Mouse (Mus musculus) liver, embryonic 13.5 days (tissue): ENCODE measurements around the gene Uvrag. TPM values are rescaled to one million over a fixed set of nuclear protein-coding genes. Genes with fewer than 3 reads are reported as not detected.

Experiments
- ATAC-seq: fragments of 200-750 bp; cut with Nextera tagmentation; 2 replicates; pipeline ENCODE4 v1.8.0; 2017; ENCODE audit warnings: low read depth, mild to moderate bottlenecking, moderate number of reproducible peaks, moderate library complexity
- DNase-seq: peaks from one replicate; pipeline ENCODE4 v3.0.0; 2022
- H3K27ac ChIP-seq: fragments of 300-500 bp; sonication (generic); 2 replicates; pipeline ENCODE4 v1.5.1; 2015; ENCODE audit warnings: moderate library complexity, mild to moderate bottlenecking, inconsistent platforms
- H3K27me3 ChIP-seq: fragments of 300-500 bp; sonication (generic); 2 replicates; pipeline ENCODE4 v1.6.1; 2015; ENCODE audit warnings: mild to moderate bottlenecking, inconsistent platforms
- H3K36me3 ChIP-seq: fragments of 300-500 bp; sonication (generic); 2 replicates; pipeline ENCODE4 v1.6.1; 2015; ENCODE audit warnings: mild to moderate bottlenecking, inconsistent platforms
- H3K4me1 ChIP-seq: fragments of 300-500 bp; sonication (generic); replicated peaks from 2 replicates; pipeline ENCODE4 v1.6.1; 2015; ENCODE audit warnings: inconsistent platforms
- H3K4me2 ChIP-seq: fragments of 300-500 bp; sonication (generic); 2 replicates; pipeline ENCODE4 v1.6.1; 2015; ENCODE audit warnings: inconsistent platforms, mild to moderate bottlenecking, moderate library complexity
- H3K4me3 ChIP-seq: fragments of 300-500 bp; sonication (generic); replicated peaks from 2 replicates; pipeline ENCODE4 v1.5.1; 2015; ENCODE audit warnings: mild to moderate bottlenecking, inconsistent platforms
- H3K9ac ChIP-seq: fragments of 300-500 bp; sonication (generic); 2 replicates; pipeline ENCODE4 v1.6.1; 2015; ENCODE audit warnings: mild to moderate bottlenecking, inconsistent platforms
- H3K9me3 ChIP-seq: fragments of 300-500 bp; sonication (generic); replicated peaks from 2 replicates; pipeline ENCODE4 v1.6.1; 2016; ENCODE audit warnings: inconsistent platforms
- WGBS: fragments of 180-500 bp; shearing (Covaris S2); methylation state at CpG from one replicate; pipeline ENCODE4 v1.1.7; 2015; ENCODE audit not compliant: insufficient replicate concordance; 5-methylcytosine and 5-hydroxymethylcytosine counted together
- polyA plus RNA-seq: library from polyadenylated mRNA; unstranded; fragments of >200 nt; fragmentation: Nextera tagmentation; extraction: Ambion mirVana; gene quantifications from 2 replicates; pipeline ENCODE4 v1.2.1, GENCODE M21; 2015

Gene Uvrag
- polyA plus RNA-seq, 1 experiment from 2014 or later: 8.9 TPM

GRCm38 (mm10) chr7:99139841-99140491 lies 975 bp downstream of the Uvrag start:
- Histone ChIP-seq H3K4me1 (peaks cover 33% of the 10 kb centered on the region), H3K9me3 (no peaks in the 10 kb centered on the region), H3K4me3 (peak overlapping the region; percentile 99), H3K36me3 (peaks cover 12% of the 10 kb centered on the region; the same call in 1 of the 2 replicates), H3K27me3 (0 out of 2 replicates have a peak, but pooled peaks cover 3% of the 10 kb centered on the region), H3K9ac (peak overlapping the region; percentile 94), H3K27ac (peak overlapping the region; percentile 82), H3K4me2 (peak overlapping the region; percentile 94)
- 1% methylated on average over 13 of the region's 13 CpGs for WGBS
- DNase-seq: no peak
- ATAC-seq: no peak

GRCm38 (mm10) chr7:99137541-99137940 lies 3.4 kb downstream of the Uvrag start:
- Histone ChIP-seq H3K9ac (no peak overlapping the region), H3K36me3 (peaks cover 12% of the 10 kb centered on the region; the same call in 1 of the 2 replicates), H3K4me3 (no peak overlapping the region), H3K4me1 (peaks cover 33% of the 10 kb centered on the region), H3K4me2 (no peak overlapping the region), H3K9me3 (no peaks in the 10 kb centered on the region), H3K27ac (no peak overlapping the region), H3K27me3 (no peaks in the 10 kb centered on the region)
- DNase-seq (no peak), ATAC-seq (no peak)
- WGBS: 85% methylated on average over 4 of the region's 4 CpGs

GRCm38 (mm10) chr7:99136789-99137188 lies 4.2 kb downstream of the Uvrag start:
- ATAC-seq (no peak), DNase-seq (no peak)
- 73% methylated on average over 6 of the region's 6 CpGs for WGBS
- Histone ChIP-seq H3K4me2 (no peak overlapping the region), H3K9me3 (no peaks in the 10 kb centered on the region), H3K4me1 (peaks cover 34% of the 10 kb centered on the region), H3K27ac (no peak overlapping the region), H3K4me3 (no peak overlapping the region), H3K36me3 (peaks cover 12% of the 10 kb centered on the region; the same call in 1 of the 2 replicates), H3K27me3 (no peaks in the 10 kb centered on the region), H3K9ac (no peak overlapping the region)

DNA sequence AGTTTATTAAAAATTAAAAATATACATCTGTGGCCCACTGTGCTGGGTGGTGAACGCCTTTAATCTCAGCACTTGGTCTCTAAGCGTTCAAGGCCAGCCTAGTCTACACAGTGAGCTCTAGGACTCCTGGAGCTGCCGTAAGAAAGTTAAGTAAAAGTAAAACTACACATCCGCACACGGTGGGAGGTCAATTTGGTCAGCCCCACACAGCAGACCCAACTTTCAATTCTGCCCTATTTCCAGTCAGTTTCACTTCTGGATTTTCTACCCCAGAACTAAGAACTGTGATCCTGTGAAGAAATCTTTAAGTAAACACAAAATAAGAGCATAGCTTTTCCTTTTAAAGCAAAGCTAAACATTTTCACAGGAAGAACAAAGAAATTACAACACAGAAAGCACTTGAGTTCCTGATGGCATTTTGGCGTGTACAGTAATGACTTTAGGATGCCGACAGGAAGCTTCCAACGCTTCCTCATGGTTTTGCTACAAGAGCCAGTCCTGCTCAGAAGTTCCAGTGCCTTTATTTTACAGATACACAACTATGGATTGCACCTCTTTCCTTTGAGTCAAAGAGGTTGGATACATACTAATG lies 7.0 kb downstream of the Uvrag start:
- DNase-seq (no peak), ATAC-seq (no peak)
- Histone ChIP-seq H3K4me2 (no peak overlapping the region), H3K27ac (peak overlapping the region; percentile 23; the same call in 1 of the 2 replicates), H3K9ac (no peak overlapping the region), H3K27me3 (no peaks in the 10 kb centered on the region), H3K4me3 (no peak overlapping the region), H3K36me3 (peaks cover 12% of the 10 kb centered on the region; the same call in 1 of the 2 replicates), H3K9me3 (no peaks in the 10 kb centered on the region), H3K4me1 (peaks cover 42% of the 10 kb centered on the region)
- 68% methylated on average over 8 of the region's 8 CpGs for WGBS

GRCm38 (mm10) chr7:99132597-99132996 lies 8.3 kb downstream of the Uvrag start:
- WGBS: 62% methylated on average over 9 of the region's 9 CpGs
- no peak for ATAC-seq
- DNase-seq: no peak

DNA sequence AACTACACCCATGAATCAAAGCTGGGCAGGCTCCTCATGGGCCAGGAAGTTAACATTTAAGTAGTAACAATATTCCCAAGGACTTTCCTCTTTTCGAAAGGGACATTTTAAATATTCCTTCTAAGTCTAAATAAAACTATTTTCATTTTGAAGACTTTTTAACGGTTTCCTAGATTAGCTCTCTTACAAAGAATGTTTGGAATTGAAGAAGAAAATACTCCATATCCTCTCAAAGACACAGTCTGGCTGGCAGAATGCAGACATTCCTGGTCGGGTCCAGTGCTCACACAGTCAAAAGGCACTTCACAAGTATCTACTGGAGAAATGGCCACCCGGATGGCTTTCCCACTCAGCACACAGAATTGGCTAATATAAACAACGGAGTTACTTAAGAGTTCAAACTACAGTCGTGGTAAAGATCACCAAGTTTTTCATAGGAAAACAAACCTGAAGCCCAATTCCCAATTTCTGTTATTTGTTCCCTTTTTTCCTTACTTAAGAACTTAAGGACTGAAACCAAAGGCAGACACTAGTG lies 9.1 kb downstream of the Uvrag start:
- no peaks in the 10 kb centered on the region for H3K27me3 ChIP-seq
- ATAC-seq: no peak
- H3K4me2 ChIP-seq: no peak overlapping the region
- no peaks in the 10 kb centered on the region for H3K9me3 ChIP-seq
- no peak overlapping the region for H3K4me3 ChIP-seq
- 58% methylated on average over 6 of the region's 6 CpGs for WGBS
- peaks cover 57% of the 10 kb centered on the region for H3K4me1 ChIP-seq
- no peak for DNase-seq
- peak overlapping the region; percentile 50 for H3K27ac ChIP-seq
- peaks cover 12% of the 10 kb centered on the region; the same call in 1 of the 2 replicates for H3K36me3 ChIP-seq
- H3K9ac ChIP-seq: no peak overlapping the region

More at GRCm38 (mm10) chr7:99132597-99132996, 8.3 kb downstream of the Uvrag start:
- Histone ChIP-seq H3K27me3 (no peaks in the 10 kb centered on the region), H3K36me3 (peaks cover 12% of the 10 kb centered on the region; the same call in 1 of the 2 replicates), H3K9me3 (no peaks in the 10 kb centered on the region), H3K27ac (peak overlapping the region; percentile 50), H3K4me3 (no peak overlapping the region), H3K4me1 (peaks cover 51% of the 10 kb centered on the region), H3K4me2 (0 out of 2 replicates have a peak overlapping the region, but pooled peaks have one; percentile 6), H3K9ac (no peak overlapping the region)

DNA sequence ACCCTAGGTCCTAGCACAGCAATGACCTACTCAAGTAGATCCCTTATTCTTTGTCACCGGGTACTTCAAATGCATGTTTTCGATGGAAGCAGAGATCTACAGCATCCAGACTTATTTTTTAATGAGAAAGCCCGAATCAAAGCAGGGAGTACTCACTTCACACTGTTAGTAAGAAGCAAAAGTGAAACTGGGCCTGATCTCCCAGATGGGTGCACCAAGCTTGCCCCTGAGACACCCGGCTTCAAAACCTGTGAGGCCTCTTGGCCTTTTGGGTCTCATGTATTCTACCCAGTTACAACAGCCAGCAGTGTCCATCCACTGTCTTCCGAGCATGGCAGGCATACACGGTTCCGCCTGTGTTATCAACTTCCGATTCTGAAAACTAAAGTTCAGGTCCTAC lies 12.0 kb downstream of the Uvrag start:
- H3K4me3 ChIP-seq: no peak overlapping the region
- H3K36me3 ChIP-seq: peaks cover 12% of the 10 kb centered on the region
- no peak overlapping the region for H3K27ac ChIP-seq
- no peaks in the 10 kb centered on the region for H3K27me3 ChIP-seq
- no peak for ATAC-seq
- 73% methylated on average over 8 of the region's 8 CpGs for WGBS
- peaks cover 5% of the 10 kb centered on the region; the same call in 1 of the 2 replicates for H3K9me3 ChIP-seq
- H3K9ac ChIP-seq: no peak overlapping the region
- H3K4me1 ChIP-seq: peaks cover 65% of the 10 kb centered on the region
- no peak overlapping the region for H3K4me2 ChIP-seq
- no peak for DNase-seq

- H3K9ac ChIP-seq: no peak overlapping the region
- ATAC-seq (no peak; the same call in 1 of the 2 replicates), DNase-seq (no peak)
- 46% methylated on average over 10 of the region's 10 CpGs for WGBS
- H3K4me3 ChIP-seq: no peak overlapping the region
- H3K4me1 ChIP-seq: peaks cover 71% of the 10 kb centered on the region
- H3K9me3 ChIP-seq: peaks cover 5% of the 10 kb centered on the region; the same call in 1 of the 2 replicates
- H3K36me3 ChIP-seq: peaks cover 12% of the 10 kb centered on the region
- H3K4me2 ChIP-seq: no peak overlapping the region
- H3K27ac ChIP-seq: 0 out of 2 replicates have a peak overlapping the region, but pooled peaks have one; percentile 47
- no peaks in the 10 kb centered on the region for H3K27me3 ChIP-seq
These were observed 12.7 kb downstream of the Uvrag start for GRCm38 (mm10) chr7:99128020-99128950.

GRCm38 (mm10) chr7:99126057-99126456 lies 14.9 kb downstream of the Uvrag start:
- DNase-seq: no peak
- no peak overlapping the region for H3K4me3 ChIP-seq
- peaks cover 12% of the 10 kb centered on the region for H3K36me3 ChIP-seq
- no peak overlapping the region for H3K9ac ChIP-seq
- ATAC-seq: no peak
- WGBS: 81% methylated on average over 8 of the region's 8 CpGs
- H3K4me1 ChIP-seq: peaks cover 68% of the 10 kb centered on the region
- H3K9me3 ChIP-seq: peaks cover 5% of the 10 kb centered on the region; the same call in 1 of the 2 replicates
- no peak overlapping the region for H3K4me2 ChIP-seq
- H3K27ac ChIP-seq: no peak overlapping the region
- H3K27me3 ChIP-seq: no peaks in the 10 kb centered on the region

DNA sequence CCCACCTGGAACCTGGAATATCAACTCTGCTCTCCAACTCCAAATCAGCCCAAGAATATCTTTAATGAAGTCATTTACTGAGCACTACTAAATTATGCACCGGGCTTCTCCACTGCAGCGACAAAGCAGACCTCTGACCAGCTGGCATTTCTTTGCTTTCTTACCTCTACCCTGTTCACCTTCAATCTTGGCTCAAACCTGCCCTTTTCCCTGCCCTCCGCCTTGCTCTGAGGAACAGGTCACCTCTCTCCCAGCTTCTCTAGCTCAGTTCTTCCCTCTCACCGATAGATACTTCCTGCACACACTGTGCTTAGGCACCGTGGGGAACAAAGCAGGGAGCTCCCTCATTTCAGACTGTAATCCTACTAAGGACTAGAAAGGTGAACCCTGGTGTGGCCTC lies 18.3 kb downstream of the Uvrag start:
- H3K9ac ChIP-seq: no peak overlapping the region
- 51% methylated on average over 5 of the region's 5 CpGs for WGBS
- ATAC-seq: no peak
- no peak for DNase-seq
- peaks cover 15% of the 10 kb centered on the region for H3K36me3 ChIP-seq
- no peaks in the 10 kb centered on the region for H3K27me3 ChIP-seq
- H3K4me1 ChIP-seq: peaks cover 55% of the 10 kb centered on the region
- H3K9me3 ChIP-seq: peaks cover 5% of the 10 kb centered on the region; the same call in 1 of the 2 replicates
- H3K4me3 ChIP-seq: no peak overlapping the region
- H3K4me2 ChIP-seq: no peak overlapping the region
- H3K27ac ChIP-seq: no peak overlapping the region
